Mouse (Mus musculus) forebrain, embryonic 15.5 days (tissue): ENCODE results near the gene Map6. TPM values are rescaled to one million over a fixed set of nuclear protein-coding genes. Genes with fewer than 3 reads are reported as not detected.

Experiments
- ATAC-seq: fragments of 200-750 bp; cut with Nextera tagmentation; replicated peaks from 2 replicates; pipeline ENCODE4 v1.8.0; 2017; ENCODE audit warnings: mild to moderate bottlenecking, moderate TSS enrichment, moderate library complexity
- H3K27ac ChIP-seq: fragments of 300-500 bp; sonication (generic); replicated peaks from 2 replicates; pipeline ENCODE4 v1.5.1; 2015; ENCODE audit warnings: mild to moderate bottlenecking, inconsistent platforms
- H3K27me3 ChIP-seq: fragments of 300-500 bp; sonication (generic); 2 replicates; pipeline ENCODE4 v1.6.1; 2015; ENCODE audit warnings: inconsistent platforms
- H3K36me3 ChIP-seq: fragments of 300-500 bp; sonication (generic); 2 replicates; pipeline ENCODE4 v1.6.1; 2015; ENCODE audit warnings: mild to moderate bottlenecking, inconsistent platforms
- H3K4me1 ChIP-seq: fragments of 300-500 bp; sonication (generic); 2 replicates; pipeline ENCODE4 v1.6.1; 2015; ENCODE audit warnings: inconsistent platforms
- H3K4me2 ChIP-seq: fragments of 300-500 bp; sonication (generic); replicated peaks from 2 replicates; pipeline ENCODE4 v1.6.1; 2015; ENCODE audit warnings: mild to moderate bottlenecking, inconsistent platforms
- H3K4me3 ChIP-seq: fragments of 300-500 bp; sonication (generic); 2 replicates; pipeline ENCODE4 v1.5.1; 2015; ENCODE audit warnings: mild to moderate bottlenecking, inconsistent platforms
- H3K9ac ChIP-seq: fragments of 300-500 bp; sonication (generic); replicated peaks from 2 replicates; pipeline ENCODE4 v1.6.1; 2015; ENCODE audit warnings: mild to moderate bottlenecking, inconsistent platforms
- H3K9me3 ChIP-seq: fragments of 300-500 bp; sonication (generic); 2 replicates; pipeline ENCODE4 v1.6.1; 2016; ENCODE audit warnings: inconsistent platforms
- WGBS: fragments of 180-500 bp; shearing (Covaris S2); methylation state at CpG from one replicate; pipeline ENCODE4 v1.1.7; 2015; ENCODE audit warnings: mixed read lengths; 5-methylcytosine and 5-hydroxymethylcytosine counted together
- polyA plus RNA-seq: library from polyadenylated mRNA; unstranded; fragments of >200 nt; fragmentation: Nextera tagmentation; extraction: Ambion mirVana; gene quantifications from 2 replicates; pipeline ENCODE4 v1.2.1, GENCODE M21; 2015

The Map6 gene
- polyA plus RNA-seq, 1 experiment from 2014 or later: 80.9 TPM

- Histone ChIP-seq H3K36me3 (peaks cover 15% of the 10 kb centered on the region), H3K9ac (no peak overlapping the region), H3K4me3 (no peak overlapping the region), H3K4me2 (peak overlapping the region; percentile 51; the same call in 1 of the 2 replicates), H3K27ac (0 out of 2 replicates have a peak overlapping the region, but pooled peaks have one; percentile 80), H3K27me3 (no peaks in the 10 kb centered on the region), H3K9me3 (no peaks in the 10 kb centered on the region), H3K4me1 (peaks cover 38% of the 10 kb centered on the region)
- WGBS: 83% methylated on average over 9 of the region's 9 CpGs
- ATAC-seq: no peak
Observed at GRCm38 (mm10) chr7:99349782-99350720, 82.8 kb downstream of the Map6 start.

- H3K36me3 ChIP-seq: peaks cover 11% of the 10 kb centered on the region; the same call in 1 of the 2 replicates
- peak overlapping the region; percentile 80 for H3K27ac ChIP-seq
- H3K4me3 ChIP-seq: peak overlapping the region; percentile 36
- peaks cover 50% of the 10 kb centered on the region for H3K4me1 ChIP-seq
- 4% methylated on average over 12 of the region's 12 CpGs for WGBS
- H3K9me3 ChIP-seq: no peaks in the 10 kb centered on the region
- no peaks in the 10 kb centered on the region for H3K27me3 ChIP-seq
- peak; percentile 24; the same call in 1 of the 2 replicates for ATAC-seq
- H3K9ac ChIP-seq: peak overlapping the region; percentile 38
- H3K4me2 ChIP-seq: peak overlapping the region; percentile 51
Observed at GRCm38 (mm10) chr7:99351104-99351801, 84.0 kb downstream of the Map6 start.

- WGBS: 4% methylated on average over 18 of the region's 18 CpGs
- Histone ChIP-seq H3K4me2 (peak overlapping the region; percentile 51), H3K9me3 (no peaks in the 10 kb centered on the region), H3K27me3 (no peaks in the 10 kb centered on the region), H3K4me1 (peaks cover 57% of the 10 kb centered on the region), H3K27ac (peak overlapping the region; percentile 80), H3K4me3 (peak overlapping the region; percentile 36), H3K36me3 (peaks cover 5% of the 10 kb centered on the region; the same call in 1 of the 2 replicates), H3K9ac (peak overlapping the region; percentile 38)
- ATAC-seq: peak; percentile 10; the same call in 1 of the 2 replicates
Observed at GRCm38 (mm10) chr7:99351802-99352517, 84.7 kb downstream of the Map6 start.

- peaks cover 62% of the 10 kb centered on the region for H3K4me1 ChIP-seq
- 2% methylated on average over 34 of the region's 35 CpGs for whole genome bisulfite sequencing
- no peak; the same call in 1 of the 2 replicates for ATAC-seq
- H3K9me3 ChIP-seq: no peaks in the 10 kb centered on the region
- H3K9ac ChIP-seq: peak within 1 kb of the TSS; percentile 38
- H3K27ac ChIP-seq: peak within 1 kb of the TSS; percentile 80
- H3K27me3 ChIP-seq: no peaks in the 10 kb centered on the region
- peak within 1 kb of the TSS; percentile 51 for H3K4me2 ChIP-seq
- peak within 1 kb of the TSS; percentile 36 for H3K4me3 ChIP-seq
- H3K36me3 ChIP-seq: no peaks in the 10 kb centered on the region
Observed at GRCm38 (mm10) chr7:99352526-99353400, 85.5 kb downstream of the Map6 start, which contains the start of gene Serpinh1. Serpinh1 (minus strand) TSS chr7:99353239.

GRCm38 (mm10) chr7:99355731-99356131 is 88.5 kb downstream of the Map6 start:
- H3K4me3 ChIP-seq: no peak overlapping the region
- no peaks in the 10 kb centered on the region for H3K9me3 ChIP-seq
- H3K4me2 ChIP-seq: peak overlapping the region; percentile 26
- H3K4me1 ChIP-seq: peaks cover 66% of the 10 kb centered on the region
- H3K27ac ChIP-seq: peak overlapping the region; percentile 77
- H3K27me3 ChIP-seq: no peaks in the 10 kb centered on the region
- H3K9ac ChIP-seq: no peak overlapping the region; the same call in 1 of the 2 replicates
- ATAC-seq: 0 out of 2 replicates have a peak, but pooled peaks have one; percentile 15
- WGBS: 5% methylated on average over 7 of the region's 7 CpGs
- H3K36me3 ChIP-seq: no peaks in the 10 kb centered on the region

- no peak for ATAC-seq
- Histone ChIP-seq H3K36me3 (no peaks in the 10 kb centered on the region), H3K27me3 (no peaks in the 10 kb centered on the region), H3K27ac (peak overlapping the region; percentile 77), H3K4me1 (peaks cover 66% of the 10 kb centered on the region), H3K9ac (no peak overlapping the region), H3K9me3 (no peaks in the 10 kb centered on the region), H3K4me3 (no peak overlapping the region), H3K4me2 (peak overlapping the region; percentile 26; the same call in 1 of the 2 replicates)
- 29% methylated on average over 9 of the region's 9 CpGs for WGBS
Observed at GRCm38 (mm10) chr7:99356244-99356930, 89.1 kb downstream of the Map6 start.

GRCm38 (mm10) chr7:99357201-99357600 is 90.0 kb downstream of the Map6 start:
- H3K4me3 ChIP-seq: no peak overlapping the region
- H3K36me3 ChIP-seq: no peaks in the 10 kb centered on the region
- WGBS: 64% methylated on average over 7 of the region's 7 CpGs
- no peak for ATAC-seq
- no peak overlapping the region for H3K9ac ChIP-seq
- H3K4me1 ChIP-seq: peaks cover 58% of the 10 kb centered on the region
- no peak overlapping the region for H3K4me2 ChIP-seq
- no peaks in the 10 kb centered on the region for H3K27me3 ChIP-seq
- no peak overlapping the region for H3K27ac ChIP-seq
- H3K9me3 ChIP-seq: no peaks in the 10 kb centered on the region

GRCm38 (mm10) chr7:99358371-99358770 is 91.1 kb downstream of the Map6 start:
- Histone ChIP-seq H3K27me3 (no peaks in the 10 kb centered on the region), H3K9me3 (no peaks in the 10 kb centered on the region), H3K36me3 (no peaks in the 10 kb centered on the region), H3K9ac (no peak overlapping the region), H3K4me3 (no peak overlapping the region), H3K27ac (no peak overlapping the region), H3K4me1 (peaks cover 46% of the 10 kb centered on the region), H3K4me2 (no peak overlapping the region)
- WGBS: 91% methylated on average over 8 of the region's 8 CpGs
- no peak for ATAC-seq

GRCm38 (mm10) chr7:99360021-99360802 is 93.0 kb downstream of the Map6 start:
- 8% methylated on average over 10 of the region's 10 CpGs for WGBS
- Histone ChIP-seq H3K4me3 (no peak overlapping the region), H3K4me2 (0 out of 2 replicates have a peak overlapping the region, but pooled peaks have one; percentile 2), H3K27ac (peak overlapping the region; percentile 90), H3K9me3 (no peaks in the 10 kb centered on the region), H3K27me3 (no peaks in the 10 kb centered on the region), H3K36me3 (no peaks in the 10 kb centered on the region), H3K4me1 (peaks cover 39% of the 10 kb centered on the region), H3K9ac (no peak overlapping the region)
- ATAC-seq: peak; percentile 95
